Mouse (Mus musculus) kidney, postnatal 0 days (tissue): ENCODE results near the gene Zfp935. TPM values are rescaled to one million over a fixed set of nuclear protein-coding genes. Genes with fewer than 3 reads are reported as not detected.
"Not testable (repeated sequence)": the region's sequence is repeated elsewhere in the genome, so short reads cannot be mapped to it uniquely, and the experiment has no call there.

ENCODE experiments used
- ATAC-seq: fragments of 200-750 bp; cut with Nextera tagmentation; replicated peaks from 2 replicates; pipeline ENCODE4 v1.8.0; 2017; ENCODE audit warnings: low read depth, moderate number of reproducible peaks, moderate TSS enrichment, moderate library complexity; ENCODE audit not compliant: low FRiP score
- DNase-seq: peaks from one replicate; pipeline ENCODE4 v3.0.0-alpha.2; 2016; ENCODE audit warnings: low spot score
- H3K27ac ChIP-seq: fragments of 300-500 bp; sonication (generic); 2 replicates; pipeline ENCODE4 v1.5.1; 2014; ENCODE audit warnings: mild to moderate bottlenecking
- H3K27me3 ChIP-seq: fragments of 300-500 bp; sonication (generic); 2 replicates; pipeline ENCODE4 v1.6.1; 2014; ENCODE audit warnings: low read length, mixed read lengths; ENCODE audit not compliant: insufficient read depth
- H3K36me3 ChIP-seq: fragments of 300-500 bp; sonication (generic); 2 replicates; pipeline ENCODE4 v1.6.1; 2014; ENCODE audit warnings: low read length, mixed read lengths; ENCODE audit not compliant: insufficient read depth
- H3K4me1 ChIP-seq: fragments of 300-500 bp; sonication (generic); replicated peaks from 2 replicates; pipeline ENCODE4 v1.6.1; 2014; ENCODE audit warnings: antibody characterized with exemption, low read length, mixed read lengths; ENCODE audit not compliant: insufficient read depth
- H3K4me2 ChIP-seq: fragments of 300-500 bp; sonication (generic); 2 replicates; pipeline ENCODE4 v1.6.1; 2014; ENCODE audit warnings: mild to moderate bottlenecking, low read length, moderate library complexity, mixed read lengths
- H3K4me3 ChIP-seq: fragments of 300-500 bp; sonication (generic); replicated peaks from 2 replicates; pipeline ENCODE4 v1.5.1; 2014; ENCODE audit warnings: low read depth, low read length
- H3K9ac ChIP-seq: fragments of 300-500 bp; sonication (generic); 2 replicates; pipeline ENCODE4 v1.6.1; 2014; ENCODE audit warnings: low read depth, low read length
- H3K9me3 ChIP-seq: fragments of 300-500 bp; sonication (generic); replicated peaks from 2 replicates; pipeline ENCODE4 v1.6.1; 2016; ENCODE audit warnings: low read length, inconsistent platforms, mixed read lengths
- CTCF ChIP-seq: IDR thresholded peaks from 2 replicates; pipeline ENCODE4 v1.5.1; 2016; ENCODE audit warnings: antibody characterized with exemption, low read depth, mild to moderate bottlenecking, moderate library complexity
- WGBS: fragments of 180-500 bp; shearing (Covaris S2); extraction: QIAGEN DNeasy Blood & Tissue Kit; methylation state at CpG from one replicate; pipeline ENCODE4 v1.1.7; 2014; 5-methylcytosine and 5-hydroxymethylcytosine counted together
- polyA plus RNA-seq: library from polyadenylated mRNA; unstranded; fragments of >200 nt; fragmentation: Nextera tagmentation; extraction: Ambion mirVana; gene quantifications from 2 replicates; pipeline ENCODE4 v1.2.1, GENCODE M21; 2015

Zfp935 gene
- polyA plus RNA-seq = 0.36 TPM in 1 of 2 replicates, not detected in the other

- Histone ChIP-seq H3K4me3 (peak within 1 kb of the TSS; percentile 42), H3K4me2 (peak within 1 kb of the TSS; percentile 46)
- peak; percentile 2 for DNase-seq
- not testable (repeated sequence) for ATAC-seq, H3K9me3 ChIP-seq, H3K4me1 ChIP-seq, H3K9ac ChIP-seq, H3K36me3 ChIP-seq, H3K27ac ChIP-seq, H3K27me3 ChIP-seq
- WGBS = 2% methylated on average over 25 of the region's 27 CpGs
Measured at GRCm38 (mm10) chr13:62558189-62559110, at the start of gene Zfp935. Gene Zfp935, minus strand, starts transcription at chr13:62558511.

DNA sequence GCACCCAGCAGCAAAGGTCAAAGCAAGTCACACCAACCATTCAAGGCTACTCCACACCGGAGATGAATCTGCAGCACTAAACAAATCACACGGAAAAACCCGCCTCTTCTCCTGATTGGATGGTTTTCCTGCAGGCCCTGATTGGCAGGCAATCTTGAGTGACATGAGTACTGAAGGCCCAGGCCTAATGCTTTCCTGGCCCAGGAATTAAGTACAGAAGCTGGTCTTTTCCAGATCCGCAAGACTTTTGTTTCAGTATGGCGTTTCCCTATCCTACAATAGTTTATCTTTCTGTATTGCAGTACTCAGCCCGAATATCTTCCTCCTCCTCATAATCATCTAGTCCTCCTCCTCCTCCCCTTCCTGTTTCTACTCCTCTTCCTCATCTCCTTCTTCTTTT is 12.8 kb upstream of the Zfp935 start, which contains the start of gene Zfp934:
Gene Zfp934 (minus strand): TSS at position 101 of the 400 bp plus-strand sequence.
- not testable (repeated sequence) for H3K9me3 ChIP-seq, H3K4me3 ChIP-seq, DNase-seq, H3K9ac ChIP-seq, H3K4me1 ChIP-seq, H3K36me3 ChIP-seq, H3K27me3 ChIP-seq, ATAC-seq, H3K27ac ChIP-seq, H3K4me2 ChIP-seq
- 92% methylated on average over 2 of the region's 6 CpGs for WGBS

DNA sequence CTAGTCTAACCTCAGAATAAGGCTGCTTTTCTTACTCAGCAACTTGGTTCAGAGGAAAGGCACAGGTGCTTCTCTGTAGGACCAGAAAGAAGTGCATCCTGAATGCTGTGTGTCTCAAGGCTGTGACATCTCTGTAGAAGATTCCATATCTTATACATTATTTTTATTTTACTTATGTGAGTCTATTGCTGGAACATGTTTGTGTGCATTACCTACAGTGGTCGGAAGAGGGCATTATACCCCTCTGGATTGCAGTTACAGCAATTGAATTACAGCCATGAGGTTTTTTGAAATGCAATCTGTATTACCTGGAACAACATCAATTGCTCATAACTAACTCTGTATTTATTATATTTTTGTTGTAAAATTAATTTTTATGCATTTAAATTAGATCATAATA is 3.4 kb upstream of the Zfp935 start:
- not testable (repeated sequence) for H3K9me3 ChIP-seq, ATAC-seq, H3K4me1 ChIP-seq, H3K36me3 ChIP-seq, H3K27me3 ChIP-seq, H3K27ac ChIP-seq, H3K9ac ChIP-seq, H3K4me3 ChIP-seq, DNase-seq, H3K4me2 ChIP-seq
- WGBS = 15% methylated on average over 1 of the region's 1 CpGs
- peak; percentile 37; the same call in 1 of the 2 replicates for TF ChIP-seq CTCF

DNA sequence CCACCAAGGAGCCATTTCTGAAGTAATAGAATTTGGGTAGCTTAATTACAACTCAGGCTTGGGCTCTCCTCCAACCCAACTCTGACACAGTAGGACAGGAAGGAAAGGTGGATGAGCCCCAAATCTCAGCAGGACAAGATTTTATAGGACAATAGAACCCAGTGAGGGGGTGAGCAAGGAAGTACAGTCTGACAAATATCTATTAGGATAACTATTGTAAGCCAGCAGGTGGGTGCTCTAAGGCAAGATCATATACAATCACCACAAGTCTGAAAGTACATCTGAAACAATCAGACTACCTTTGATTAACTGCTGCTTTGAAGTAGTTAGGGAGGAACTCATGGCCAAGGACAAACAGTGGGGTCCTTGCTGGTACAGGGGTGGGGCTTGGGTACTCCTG is 28.2 kb downstream of the Zfp935 start:
- not testable (repeated sequence) for H3K9me3 ChIP-seq, H3K36me3 ChIP-seq, H3K4me1 ChIP-seq, ATAC-seq, H3K27ac ChIP-seq, H3K27me3 ChIP-seq, DNase-seq, H3K9ac ChIP-seq, H3K4me3 ChIP-seq, H3K4me2 ChIP-seq

DNA sequence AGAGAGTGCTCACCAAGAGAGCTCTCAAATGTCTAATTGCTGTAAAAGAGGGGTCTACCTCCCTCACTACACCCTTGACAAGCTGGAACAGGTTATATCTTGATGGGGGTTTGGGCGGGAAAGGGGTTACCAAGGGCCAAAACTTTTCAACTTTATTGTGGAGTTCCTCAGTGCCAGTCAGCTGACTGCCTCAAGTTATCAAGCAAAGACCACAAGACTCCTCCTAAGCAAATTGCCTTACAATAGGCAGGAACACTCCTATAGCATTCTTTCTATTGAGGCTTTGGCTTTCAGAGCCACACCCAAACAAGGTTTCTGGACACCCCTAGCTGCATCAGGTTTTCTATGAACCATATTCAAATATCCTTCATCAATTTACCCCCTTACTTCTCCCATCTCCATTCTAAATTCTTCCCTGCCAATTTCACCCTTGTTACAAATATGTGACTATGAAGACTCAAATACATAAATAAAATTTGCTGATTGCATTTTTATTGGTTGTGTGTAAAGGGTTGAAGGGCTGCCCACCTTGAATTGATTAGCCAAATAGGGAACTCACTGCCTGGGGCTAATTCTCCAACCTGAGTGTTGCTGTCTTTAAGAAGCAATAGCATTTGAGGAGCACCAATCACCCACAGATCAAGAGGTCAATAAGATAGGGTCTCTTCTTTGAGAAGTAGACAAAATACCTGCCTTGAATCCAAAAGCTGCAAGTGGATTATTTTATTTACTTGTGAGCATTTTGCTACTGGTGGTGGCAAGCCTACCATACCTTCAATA is 47.5 kb downstream of the Zfp935 start:
- not testable (repeated sequence) for H3K36me3 ChIP-seq, H3K9me3 ChIP-seq, H3K4me3 ChIP-seq, H3K27ac ChIP-seq, ATAC-seq, H3K4me2 ChIP-seq, DNase-seq, H3K4me1 ChIP-seq, H3K9ac ChIP-seq, H3K27me3 ChIP-seq
- WGBS = 92% methylated on average over 1 of the region's 1 CpGs

- H3K9ac ChIP-seq, H3K4me3 ChIP-seq, H3K36me3 ChIP-seq, H3K9me3 ChIP-seq, ATAC-seq, H3K4me2 ChIP-seq, H3K27me3 ChIP-seq, DNase-seq, H3K4me1 ChIP-seq, H3K27ac ChIP-seq: not testable (repeated sequence)
- WGBS = 93% methylated on average over 8 of the region's 8 CpGs
Measured at GRCm38 (mm10) chr13:62472661-62473060, 85.7 kb downstream of the Zfp935 start.
